Mouse (Mus musculus) Patski (cell line): ENCODE data around the gene Tef. TPM values are rescaled to one million over a fixed set of nuclear protein-coding genes. Genes with fewer than 3 reads are reported as not detected.

ENCODE experiments used
- ATAC-seq: fragments of 100-300 bp; one replicate; pipeline ENCODE4 v1.8.0; 2021
- CTCF ChIA-PET: fragments of 350-600 bp; sonication (Branson Sonifier 250); formaldehyde crosslinking; loops from one replicate; lab custom pipeline; 2022; ENCODE audit warnings: inconsistent platforms; lab: Charles Lee
- POLR2A ChIA-PET: fragments of 350-600 bp; sonication (Branson Sonifier 250); formaldehyde crosslinking; loops from one replicate; lab custom pipeline; 2022; ENCODE audit warnings: antibody characterized with exemption, inconsistent platforms; lab: Charles Lee
- DNase-seq: peaks from one replicate; pipeline ENCODE4 v3.0.0-alpha.2; 2011; ENCODE audit warnings: low read depth, low spot score
- H3K27me3 ChIP-seq: fragments of 371-371 bp; one replicate; pipeline ENCODE4 v1.5.1; 2021
- CTCF ChIP-seq: fragments of 100-300 bp; IDR thresholded peaks from one replicate; pipeline ENCODE4 v1.5.1; 2021
- in situ Hi-C: fragments of 300-500 bp; cut with MboI; formaldehyde crosslinking; loops from 3 replicates; pipeline ENCODE4 v1.11.1; 2018; ENCODE audit warnings: low pct_unique_long_range_greater_than_20kb, mixed read lengths
- polyA plus RNA-seq: library from polyadenylated mRNA; unstranded; gene quantifications from one replicate; pipeline ENCODE4 v1.2.3, GENCODE M21; 2021

The Tef gene
- polyA plus RNA-seq, 1 experiment from 2014 or later, result 61.5 TPM

GRCm38 (mm10) chr15:81772431-81773120 is 29.6 kb upstream of the Tef start:
- no peak for TF ChIP-seq CTCF
- ATAC-seq (no peak), DNase-seq (no peak)
- CTCF ChIA-PET, result interaction anchor here (1.6 to 2.1 kb wide), 2 partner anchors 9 to 78 kb away, joined by 3 to 7 read pairs; no protein-coding TSS in a partner anchor
- in situ Hi-C loops, result no loop called here
- POLR2A ChIA-PET, result no interaction called here
- H3K27me3 ChIP-seq, result no peaks in the 10 kb centered on the region

GRCm38 (mm10) chr15:81774505-81775171 is 27.6 kb upstream of the Tef start:
- ATAC-seq, result no peak
- POLR2A ChIA-PET, result no interaction called here
- in situ Hi-C loops, result no loop called here

DNA sequence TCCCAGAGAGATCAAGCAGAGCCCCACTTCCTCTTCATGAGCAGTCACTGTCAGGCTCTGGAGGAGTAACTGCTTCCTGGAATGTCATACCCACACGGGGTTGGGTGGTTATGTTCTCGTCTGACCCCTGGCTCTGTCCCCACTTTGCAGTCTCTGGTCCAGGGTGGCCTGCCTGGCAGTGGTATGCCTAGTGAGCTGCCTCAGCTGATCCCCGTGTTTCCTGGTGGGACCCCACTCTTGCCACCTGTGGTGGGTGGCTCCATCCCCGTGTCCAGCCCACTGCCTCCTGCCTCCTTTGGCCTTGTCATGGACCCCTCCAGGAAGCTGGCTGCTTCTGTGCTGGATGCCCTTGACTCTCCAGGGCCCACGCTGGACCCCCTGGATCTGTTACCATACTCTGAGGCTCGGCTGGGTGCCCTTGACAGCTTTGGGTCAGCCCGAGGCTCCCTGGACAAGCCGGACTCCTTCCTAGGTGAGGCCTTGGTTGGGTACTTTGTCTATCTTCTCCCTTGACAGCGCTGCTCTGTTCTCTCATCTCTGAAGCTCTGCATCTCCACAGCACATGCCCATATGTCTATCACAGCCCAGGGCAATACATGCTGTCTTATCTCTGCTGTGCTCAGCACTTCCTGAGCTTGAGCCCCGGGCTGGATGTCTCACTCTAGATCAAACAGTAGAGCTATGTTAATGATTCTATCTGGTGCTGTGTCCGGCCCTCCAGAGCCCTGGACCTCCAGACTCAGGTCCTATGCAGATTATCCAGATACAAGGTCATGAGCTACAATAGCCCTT is 25.4 kb upstream of the Tef start:
- CTCF ChIA-PET, result interaction anchor here (1.2 kb wide), 1 partner anchor 9 kb away, joined by 4 read pairs; no protein-coding TSS in a partner anchor
- in situ Hi-C loops, result no loop called here
- POLR2A ChIA-PET, result no interaction called here
- TF ChIP-seq CTCF, result no peak
- DNase-seq, result no peak
- H3K27me3 ChIP-seq, result no peaks in the 10 kb centered on the region
- no peak for ATAC-seq

More at GRCm38 (mm10) chr15:81774505-81775171, 27.6 kb upstream of the Tef start:
- CTCF ChIA-PET, result no interaction called here
- no peak for TF ChIP-seq CTCF
- no peak for DNase-seq
- no peaks in the 10 kb centered on the region for H3K27me3 ChIP-seq

GRCm38 (mm10) chr15:81781816-81782215 is 20.4 kb upstream of the Tef start:
- no peak for TF ChIP-seq CTCF
- in situ Hi-C loops, result no loop called here
- no peak for DNase-seq
- ChIA-PET POLR2A (interaction anchor here (0.7 kb wide), 1 partner anchor 933 kb away, joined by 3 read pairs; no protein-coding TSS in a partner anchor), CTCF (interaction anchor here (1.0 to 1.8 kb wide), 2 partner anchors 9 to 21 kb away, joined by 3 to 7 read pairs; partner anchors contain the start of gene Tef)
- no peak for ATAC-seq
- H3K27me3 ChIP-seq, result no peaks in the 10 kb centered on the region

DNA sequence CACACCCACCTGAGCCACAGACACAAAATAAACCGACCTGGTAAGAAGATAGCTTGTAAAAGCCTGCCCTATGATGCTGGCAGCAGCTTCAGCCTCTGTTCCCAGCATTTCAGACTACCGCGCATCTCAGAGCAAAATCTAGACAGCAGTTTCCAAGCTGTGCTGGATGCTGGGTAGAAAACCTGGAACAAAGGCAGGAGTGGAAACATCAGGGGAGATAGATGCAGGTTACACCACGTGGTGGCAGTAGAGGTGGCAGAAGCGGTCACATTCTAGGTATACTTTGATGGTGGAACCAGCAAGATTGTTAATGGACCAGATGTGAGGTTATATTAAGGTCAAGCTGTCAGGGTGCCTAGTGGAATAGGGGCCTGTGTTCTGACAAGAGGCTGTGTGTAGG is 17.5 kb upstream of the Tef start:
- CTCF ChIA-PET, result interaction anchor here (1.2 kb wide), 1 partner anchor 7 kb away, joined by 4 read pairs; no protein-coding TSS in a partner anchor
- no peak for TF ChIP-seq CTCF
- POLR2A ChIA-PET, result no interaction called here
- ATAC-seq (no peak), DNase-seq (no peak)
- H3K27me3 ChIP-seq, result no peaks in the 10 kb centered on the region
- in situ Hi-C loops, result no loop called here

GRCm38 (mm10) chr15:81785701-81786100 is 16.5 kb upstream of the Tef start:
- in situ Hi-C loops, result no loop called here
- no peak for TF ChIP-seq CTCF
- no peaks in the 10 kb centered on the region for H3K27me3 ChIP-seq
- ATAC-seq (no peak), DNase-seq (no peak)
- ChIA-PET POLR2A (no interaction called here), CTCF (interaction anchor here (1.2 kb wide), 1 partner anchor 8 kb away, joined by 4 read pairs; no protein-coding TSS in a partner anchor)

GRCm38 (mm10) chr15:81787525-81787924 is 14.7 kb upstream of the Tef start:
- no peak for ATAC-seq
- in situ Hi-C loops, result no loop called here
- no peak for DNase-seq
- no peaks in the 10 kb centered on the region for H3K27me3 ChIP-seq
- TF ChIP-seq CTCF, result no peak
- ChIA-PET POLR2A (no interaction called here), CTCF (no interaction called here)

DNA sequence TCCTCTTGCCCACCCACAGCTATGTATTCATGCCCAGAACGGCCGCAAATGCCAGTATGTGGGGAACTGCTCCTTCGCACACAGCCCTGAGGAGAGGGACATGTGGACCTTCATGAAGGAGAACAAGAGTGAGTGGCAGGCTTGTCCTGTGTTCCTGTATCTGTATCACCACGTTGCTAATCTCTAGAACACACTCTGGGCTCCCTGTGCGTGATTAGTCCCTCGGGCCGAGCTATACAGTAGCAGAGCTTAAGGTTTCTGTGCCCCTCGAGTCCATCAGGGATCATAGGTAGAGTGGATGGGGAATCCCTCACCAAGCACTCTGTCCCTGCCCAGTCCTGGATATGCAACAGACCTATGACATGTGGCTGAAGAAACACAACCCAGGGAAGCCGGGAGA is 9.8 kb upstream of the Tef start:
- no peaks in the 10 kb centered on the region for H3K27me3 ChIP-seq
- ATAC-seq (no peak), DNase-seq (no peak)
- no peak for TF ChIP-seq CTCF
- in situ Hi-C loops, result no loop called here
- CTCF ChIA-PET, result no interaction called here
- POLR2A ChIA-PET, result no interaction called here

DNA sequence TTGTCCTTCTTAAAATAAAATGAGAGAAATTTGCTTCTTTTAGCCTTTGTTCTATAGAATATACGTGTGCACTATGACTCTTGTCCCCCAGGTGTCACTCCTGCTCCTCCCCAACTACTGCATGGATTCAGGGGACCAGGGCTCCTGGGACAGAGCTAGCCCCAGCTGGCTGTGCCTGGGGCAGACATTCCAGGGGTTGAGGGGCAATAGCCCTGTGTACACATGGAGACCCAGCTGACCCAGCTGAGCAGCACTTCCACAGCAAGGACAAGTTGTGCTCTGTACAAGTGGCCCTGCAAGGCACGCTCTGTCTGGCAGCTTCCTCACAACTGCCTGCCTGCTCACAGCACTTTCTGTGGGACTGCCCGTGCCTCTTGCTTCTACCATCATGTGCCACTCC is 6.0 kb upstream of the Tef start:
- in situ Hi-C loops, result no loop called here

GRCm38 (mm10) chr15:81797861-81798260 is 4.4 kb upstream of the Tef start:
- H3K27me3 ChIP-seq, result no peaks in the 10 kb centered on the region
- ATAC-seq (no peak), DNase-seq (no peak)
- in situ Hi-C loops, result no loop called here
- POLR2A ChIA-PET, result no interaction called here
- TF ChIP-seq CTCF, result no peak
- CTCF ChIA-PET, result no interaction called here

More for the DNA sequence above, 6.0 kb upstream of the Tef start:
- POLR2A ChIA-PET, result no interaction called here
- CTCF ChIA-PET, result interaction anchor here (0.9 kb wide), 1 partner anchor 9 kb away, joined by 3 read pairs; no protein-coding TSS in a partner anchor
- no peak for TF ChIP-seq CTCF
- DNase-seq (no peak), ATAC-seq (no peak)
- H3K27me3 ChIP-seq, result no peaks in the 10 kb centered on the region
